Mouse (Mus musculus): ENCODE results near the gene Erc2. TPM values are rescaled to one million over a fixed set of nuclear protein-coding genes. Genes with fewer than 3 reads are reported as not detected.

Erc2 gene
- polyA plus RNA-seq, 1 experiment from 2014 or later, result 13.1 TPM

GRCm38 (mm10) chr14:27775367-27775766 lies 153.1 kb downstream of the Erc2 start:
- Histone ChIP-seq H3K36me3 (ENCODE audit: control insufficient read depth, insufficient read depth, low read length) (no peaks in the 10 kb centered on the region), H3K4me3 (ENCODE audit: low read depth, low read length) (no peak overlapping the region), H3K27me3 (ENCODE audit: control insufficient read depth, insufficient read depth, low read length) (no peaks in the 10 kb centered on the region), H3K9ac (ENCODE audit: low read length) (no peak overlapping the region), H3K4me2 (ENCODE audit: low read depth) (no peak overlapping the region), H3K27ac (ENCODE audit: low read depth, low read length) (no peak overlapping the region), H3K4me1 (ENCODE audit: control insufficient read depth, insufficient read depth, low read length) (no peaks in the 10 kb centered on the region), H3K9me3 (ENCODE audit: control insufficient read depth, low read length) (no peaks in the 10 kb centered on the region)
- no peak for ATAC-seq (ENCODE audit: insufficient read depth, low FRiP score, low TSS enrichment)
- 81% methylated on average over 5 of the region's 5 CpGs for WGBS
- no peak for DNase-seq (ENCODE audit: low spot score)

GRCm38 (mm10) chr14:27778503-27778902 lies 156.3 kb downstream of the Erc2 start:
- H3K4me3 ChIP-seq (ENCODE audit: low read depth, low read length), result no peak overlapping the region
- no peaks in the 10 kb centered on the region for H3K4me1 ChIP-seq (ENCODE audit: control insufficient read depth, insufficient read depth, low read length)
- H3K27ac ChIP-seq (ENCODE audit: low read depth, low read length), result no peak overlapping the region
- ATAC-seq (ENCODE audit: insufficient read depth, low FRiP score, low TSS enrichment) (no peak), DNase-seq (ENCODE audit: low spot score) (no peak)
- WGBS, result 73% methylated on average over 8 of the region's 8 CpGs
- no peaks in the 10 kb centered on the region for H3K27me3 ChIP-seq (ENCODE audit: control insufficient read depth, insufficient read depth, low read length)
- no peaks in the 10 kb centered on the region for H3K9me3 ChIP-seq (ENCODE audit: control insufficient read depth, low read length)
- H3K4me2 ChIP-seq (ENCODE audit: low read depth), result no peak overlapping the region
- no peaks in the 10 kb centered on the region for H3K36me3 ChIP-seq (ENCODE audit: control insufficient read depth, insufficient read depth, low read length)
- no peak overlapping the region for H3K9ac ChIP-seq (ENCODE audit: low read length)

GRCm38 (mm10) chr14:27778982-27779701 lies 156.9 kb downstream of the Erc2 start:
- ATAC-seq (ENCODE audit: insufficient read depth, low FRiP score, low TSS enrichment) (no peak), DNase-seq (ENCODE audit: low spot score) (no peak)
- no peaks in the 10 kb centered on the region for H3K27me3 ChIP-seq (ENCODE audit: control insufficient read depth, insufficient read depth, low read length)
- H3K36me3 ChIP-seq (ENCODE audit: control insufficient read depth, insufficient read depth, low read length), result no peaks in the 10 kb centered on the region
- no peak overlapping the region for H3K9ac ChIP-seq (ENCODE audit: low read length)
- H3K4me2 ChIP-seq (ENCODE audit: low read depth), result no peak overlapping the region
- H3K4me3 ChIP-seq (ENCODE audit: low read depth, low read length), result no peak overlapping the region
- H3K9me3 ChIP-seq (ENCODE audit: control insufficient read depth, low read length), result no peaks in the 10 kb centered on the region
- H3K4me1 ChIP-seq (ENCODE audit: control insufficient read depth, insufficient read depth, low read length), result no peaks in the 10 kb centered on the region
- 83% methylated on average over 2 of the region's 2 CpGs for WGBS
- H3K27ac ChIP-seq (ENCODE audit: low read depth, low read length), result no peak overlapping the region

- no peaks in the 10 kb centered on the region for H3K9me3 ChIP-seq (ENCODE audit: control insufficient read depth, low read length)
- no peak overlapping the region for H3K4me3 ChIP-seq (ENCODE audit: low read depth, low read length)
- DNase-seq (ENCODE audit: low spot score) (no peak), ATAC-seq (ENCODE audit: insufficient read depth, low FRiP score, low TSS enrichment) (no peak)
- WGBS, result 92% methylated on average over 1 of the region's 1 CpGs
- no peaks in the 10 kb centered on the region for H3K27me3 ChIP-seq (ENCODE audit: control insufficient read depth, insufficient read depth, low read length)
- H3K4me2 ChIP-seq (ENCODE audit: low read depth), result no peak overlapping the region
- H3K36me3 ChIP-seq (ENCODE audit: control insufficient read depth, insufficient read depth, low read length), result no peaks in the 10 kb centered on the region
- H3K4me1 ChIP-seq (ENCODE audit: control insufficient read depth, insufficient read depth, low read length), result no peaks in the 10 kb centered on the region
- no peak overlapping the region for H3K27ac ChIP-seq (ENCODE audit: low read depth, low read length)
- no peak overlapping the region for H3K9ac ChIP-seq (ENCODE audit: low read length)
These were observed 159.0 kb downstream of the Erc2 start for GRCm38 (mm10) chr14:27781221-27781620.

GRCm38 (mm10) chr14:27784826-27785225 lies 162.6 kb downstream of the Erc2 start:
- H3K4me2 ChIP-seq (ENCODE audit: low read depth), result no peak overlapping the region
- WGBS, result 92% methylated on average over 4 of the region's 4 CpGs
- no peaks in the 10 kb centered on the region for H3K4me1 ChIP-seq (ENCODE audit: control insufficient read depth, insufficient read depth, low read length)
- no peaks in the 10 kb centered on the region for H3K27me3 ChIP-seq (ENCODE audit: control insufficient read depth, insufficient read depth, low read length)
- H3K9ac ChIP-seq (ENCODE audit: low read length), result no peak overlapping the region
- H3K36me3 ChIP-seq (ENCODE audit: control insufficient read depth, insufficient read depth, low read length), result no peaks in the 10 kb centered on the region
- H3K27ac ChIP-seq (ENCODE audit: low read depth, low read length), result no peak overlapping the region
- H3K4me3 ChIP-seq (ENCODE audit: low read depth, low read length), result no peak overlapping the region
- DNase-seq (ENCODE audit: low spot score) (no peak), ATAC-seq (ENCODE audit: insufficient read depth, low FRiP score, low TSS enrichment) (no peak)
- no peaks in the 10 kb centered on the region for H3K9me3 ChIP-seq (ENCODE audit: control insufficient read depth, low read length)

GRCm38 (mm10) chr14:27785562-27785961 lies 163.3 kb downstream of the Erc2 start:
- ATAC-seq (ENCODE audit: insufficient read depth, low FRiP score, low TSS enrichment), result no peak
- DNase-seq (ENCODE audit: low spot score), result no peak
- H3K36me3 ChIP-seq (ENCODE audit: control insufficient read depth, insufficient read depth, low read length), result no peaks in the 10 kb centered on the region

GRCm38 (mm10) chr14:27789066-27789898 lies 167.1 kb downstream of the Erc2 start:
- H3K4me1 ChIP-seq (ENCODE audit: control insufficient read depth, insufficient read depth, low read length), result no peaks in the 10 kb centered on the region
- H3K4me3 ChIP-seq (ENCODE audit: low read depth, low read length), result no peak overlapping the region
- H3K9me3 ChIP-seq (ENCODE audit: control insufficient read depth, low read length), result no peaks in the 10 kb centered on the region
- H3K36me3 ChIP-seq (ENCODE audit: control insufficient read depth, insufficient read depth, low read length), result no peaks in the 10 kb centered on the region
- no peak overlapping the region for H3K9ac ChIP-seq (ENCODE audit: low read length)
- H3K27ac ChIP-seq (ENCODE audit: low read depth, low read length), result no peak overlapping the region
- 77% methylated on average over 6 of the region's 6 CpGs for WGBS
- DNase-seq (ENCODE audit: low spot score) (no peak), ATAC-seq (ENCODE audit: insufficient read depth, low FRiP score, low TSS enrichment) (no peak)
- no peaks in the 10 kb centered on the region for H3K27me3 ChIP-seq (ENCODE audit: control insufficient read depth, insufficient read depth, low read length)
- no peak overlapping the region for H3K4me2 ChIP-seq (ENCODE audit: low read depth)

More at GRCm38 (mm10) chr14:27785562-27785961, 163.3 kb downstream of the Erc2 start:
- Histone ChIP-seq H3K27ac (ENCODE audit: low read depth, low read length) (no peak overlapping the region), H3K27me3 (ENCODE audit: control insufficient read depth, insufficient read depth, low read length) (no peaks in the 10 kb centered on the region), H3K9me3 (ENCODE audit: control insufficient read depth, low read length) (no peaks in the 10 kb centered on the region), H3K4me1 (ENCODE audit: control insufficient read depth, insufficient read depth, low read length) (no peaks in the 10 kb centered on the region), H3K4me2 (ENCODE audit: low read depth) (no peak overlapping the region), H3K9ac (ENCODE audit: low read length) (no peak overlapping the region), H3K4me3 (ENCODE audit: low read depth, low read length) (no peak overlapping the region)
- 94% methylated on average over 2 of the region's 2 CpGs for WGBS

GRCm38 (mm10) chr14:27798184-27798934 lies 176.1 kb downstream of the Erc2 start:
- WGBS, result 83% methylated on average over 11 of the region's 11 CpGs
- no peaks in the 10 kb centered on the region for H3K4me1 ChIP-seq (ENCODE audit: control insufficient read depth, insufficient read depth, low read length)
- H3K27ac ChIP-seq (ENCODE audit: low read depth, low read length), result no peak overlapping the region
- H3K36me3 ChIP-seq (ENCODE audit: control insufficient read depth, insufficient read depth, low read length), result no peaks in the 10 kb centered on the region
- no peak overlapping the region for H3K9ac ChIP-seq (ENCODE audit: low read length)
- H3K4me3 ChIP-seq (ENCODE audit: low read depth, low read length), result no peak overlapping the region
- no peak overlapping the region for H3K4me2 ChIP-seq (ENCODE audit: low read depth)
- no peaks in the 10 kb centered on the region for H3K9me3 ChIP-seq (ENCODE audit: control insufficient read depth, low read length)
- DNase-seq (ENCODE audit: low spot score) (no peak), ATAC-seq (ENCODE audit: insufficient read depth, low FRiP score, low TSS enrichment) (no peak)
- no peaks in the 10 kb centered on the region for H3K27me3 ChIP-seq (ENCODE audit: control insufficient read depth, insufficient read depth, low read length)
